Mouse (Mus musculus): ENCODE measurements around the gene Map1s.
"Not testable (repeated sequence)": the region's sequence is repeated elsewhere in the genome, so short reads cannot be mapped to it uniquely, and the experiment has no call there.

Map1s gene

DNA sequence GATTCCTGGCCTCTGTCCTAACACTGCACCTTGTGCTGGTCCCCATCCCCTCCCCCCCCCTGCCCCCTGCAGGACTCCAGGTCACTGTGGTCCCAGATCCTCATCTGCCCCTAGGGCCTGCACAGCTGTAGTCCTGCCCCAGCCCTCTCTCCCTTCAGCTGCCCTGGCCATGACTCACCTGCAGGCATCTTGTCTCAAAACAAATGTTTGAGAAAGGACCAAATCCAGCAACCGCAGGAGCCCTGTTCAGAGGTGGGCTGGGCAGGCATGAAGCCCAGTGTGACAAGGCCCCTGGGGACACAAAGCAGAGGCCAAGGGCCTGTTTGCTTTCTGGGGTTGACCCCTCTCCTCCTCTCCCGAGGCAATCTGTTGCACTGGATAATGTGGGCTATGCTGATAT lies 27.6 kb upstream of the Map1s start:
- DNase-seq (ENCODE audit: low read depth, low spot score), result peak; percentile 86

DNA sequence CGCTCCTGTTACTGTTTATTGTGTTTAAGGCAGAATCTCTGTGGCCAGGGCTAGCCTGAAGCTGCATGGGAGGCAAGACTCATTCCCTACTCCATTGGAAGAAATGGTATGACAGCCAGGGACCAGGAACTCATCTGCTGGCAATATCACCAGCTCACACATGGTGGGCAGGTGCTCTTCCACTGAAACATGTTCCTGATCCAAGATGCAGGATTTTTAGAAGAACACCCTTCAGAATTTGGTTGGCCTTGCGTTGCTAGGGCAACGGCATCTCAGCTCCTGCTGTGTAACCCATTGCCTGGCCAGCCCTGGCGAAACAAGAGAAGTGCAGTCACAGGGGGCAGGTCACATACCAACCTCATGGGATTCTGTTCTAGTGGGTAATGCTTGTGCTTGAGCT lies 26.2 kb upstream of the Map1s start:
- peak; percentile 78 for DNase-seq (ENCODE audit: low read depth, low spot score)

DNA sequence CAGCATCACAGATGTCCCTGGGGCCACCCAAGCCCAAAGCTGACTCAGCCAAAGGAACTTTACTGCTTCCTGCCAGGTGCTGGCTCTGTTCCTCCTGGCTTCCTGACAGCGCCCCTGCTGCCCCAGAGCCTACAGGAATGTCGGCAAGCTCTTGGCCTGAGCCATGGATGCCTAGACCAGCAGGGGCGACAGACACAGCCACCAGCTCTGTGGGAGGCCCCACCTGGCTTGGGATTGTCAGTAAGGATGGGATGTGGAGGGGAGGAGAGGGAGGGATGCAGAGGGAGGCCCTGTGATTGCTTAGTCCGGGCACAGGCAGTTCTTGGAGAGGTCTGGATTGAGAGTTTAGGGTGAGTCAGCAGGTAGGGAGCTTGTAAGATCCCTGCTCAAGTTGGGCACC lies 25.6 kb upstream of the Map1s start:
- DNase-seq (ENCODE audit: low read depth, low spot score), result peak; percentile 86

DNA sequence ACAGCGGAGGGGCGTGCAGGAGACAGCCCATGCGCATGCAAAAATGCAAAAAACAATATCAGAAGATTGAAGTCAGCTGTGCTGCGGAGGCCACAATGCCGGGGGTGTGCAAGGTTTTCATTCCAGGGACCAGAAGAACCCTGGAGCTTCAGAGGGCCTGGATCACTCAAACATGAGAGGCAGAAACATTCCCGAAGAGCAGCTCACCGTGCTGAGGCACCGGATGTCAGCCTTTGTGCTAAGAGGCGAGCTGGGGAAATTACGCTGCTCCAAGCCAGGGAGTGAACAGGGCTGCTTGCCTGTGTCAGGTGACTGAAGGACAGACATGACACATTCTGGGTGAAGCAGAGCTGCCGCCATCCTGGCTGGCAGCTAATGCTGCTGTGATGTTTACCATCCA lies 25.2 kb upstream of the Map1s start:
- DNase-seq (ENCODE audit: low read depth, low spot score), result peak; percentile 89

DNA sequence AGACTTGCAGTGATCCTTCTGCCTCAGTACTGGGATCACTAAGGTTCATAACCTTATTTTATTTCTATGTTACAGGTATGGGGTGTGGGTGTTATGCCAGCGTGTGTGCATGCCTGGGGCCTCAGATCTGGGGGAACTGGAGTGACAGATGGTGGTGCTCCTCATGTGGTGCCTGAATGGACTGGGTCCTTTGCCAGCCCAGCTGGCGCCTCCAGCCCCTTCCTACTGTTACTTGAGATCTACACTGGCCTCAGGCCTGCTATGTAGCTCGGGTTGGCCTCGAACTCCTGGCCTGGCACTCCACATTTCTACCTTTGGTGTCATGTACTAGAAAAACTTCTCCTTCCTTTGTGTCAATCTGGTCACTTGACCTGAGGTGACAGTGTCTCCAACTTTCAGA lies 21.5 kb upstream of the Map1s start:
- DNase-seq (ENCODE audit: low read depth, low spot score), result no peak

DNA sequence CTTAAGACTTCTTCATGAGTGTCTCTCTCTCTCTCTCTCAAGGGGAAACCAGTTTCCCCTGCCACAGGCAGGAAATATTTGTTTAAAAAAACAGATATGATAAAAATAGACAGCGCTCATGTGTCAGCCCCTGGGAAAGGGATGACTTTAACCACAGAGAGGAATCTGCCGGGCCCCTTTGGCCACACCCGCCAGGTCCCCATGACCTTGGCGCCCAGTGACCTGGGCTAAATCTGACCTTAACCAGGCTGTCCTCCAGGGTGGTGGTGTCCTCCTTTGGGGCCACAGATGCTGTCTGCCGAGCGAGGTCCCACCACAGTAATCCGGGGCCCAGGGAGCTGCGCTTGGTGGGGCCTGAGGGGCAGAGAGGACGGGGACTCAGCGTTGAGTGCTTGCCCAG lies 21.0 kb upstream of the Map1s start:
- no peak for DNase-seq (ENCODE audit: low read depth, low spot score)

DNA sequence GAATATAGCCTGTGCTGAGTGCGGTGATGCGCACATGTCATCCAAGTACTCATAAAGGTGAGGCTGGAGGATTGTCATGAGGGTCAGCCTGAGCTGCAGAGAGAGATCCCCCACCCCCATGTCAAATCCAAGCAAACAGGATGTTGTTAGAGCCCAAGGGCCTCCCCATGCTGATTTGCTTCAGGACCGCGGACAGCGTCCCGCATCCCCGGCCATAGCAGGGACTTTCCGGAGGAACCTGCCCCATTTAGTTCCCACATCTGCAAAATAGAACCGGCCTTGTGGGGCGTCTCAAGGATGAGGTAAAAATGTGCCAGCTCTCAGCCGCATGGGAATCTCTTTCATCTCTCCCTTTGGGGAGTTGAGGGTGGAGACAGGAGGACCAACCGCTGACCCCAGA lies 20.1 kb upstream of the Map1s start:
- peak; percentile 79 for DNase-seq (ENCODE audit: low read depth, low spot score)

DNA sequence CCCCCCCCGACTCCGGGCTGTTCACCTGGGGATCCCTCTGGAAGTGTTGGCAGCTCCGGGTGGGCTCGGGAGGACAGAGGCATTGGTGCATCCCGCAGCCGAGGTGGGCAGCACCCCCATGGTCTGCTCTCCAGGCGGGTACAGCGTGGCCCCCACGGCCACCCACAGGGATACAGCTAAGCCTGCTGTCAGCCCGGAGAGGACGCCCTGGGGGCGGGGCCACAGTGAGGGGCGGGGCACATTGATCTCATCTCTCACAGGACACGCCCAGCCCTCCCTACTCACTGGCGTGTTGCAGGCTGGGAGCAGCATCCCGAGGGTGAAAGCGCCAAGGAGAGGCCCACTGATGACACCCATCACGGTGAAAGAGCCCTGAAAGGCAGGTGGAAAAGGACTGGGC lies 18.1 kb upstream of the Map1s start:
- no peak for DNase-seq (ENCODE audit: low read depth, low spot score)

DNA sequence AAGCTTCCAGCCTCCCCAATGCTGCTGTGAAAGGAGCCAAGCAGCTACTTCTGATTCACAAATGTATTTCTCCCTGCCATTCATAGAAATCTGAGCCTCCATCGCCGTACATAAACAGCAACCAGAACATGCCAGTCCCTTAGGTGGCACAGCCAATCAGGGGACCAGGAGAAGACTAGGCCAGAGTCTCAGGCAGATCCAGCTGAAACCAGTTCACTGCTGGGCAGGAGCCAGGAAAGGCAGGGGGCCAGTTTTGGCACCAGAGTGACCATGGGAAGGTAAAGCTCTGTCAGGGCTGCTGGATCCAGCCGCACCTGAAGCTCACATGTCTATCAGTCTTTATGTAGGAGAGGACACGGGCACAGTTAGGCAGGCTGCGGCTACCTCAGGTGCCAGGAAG lies 15.1 kb upstream of the Map1s start:
- DNase-seq (ENCODE audit: low read depth, low spot score), result no peak

DNA sequence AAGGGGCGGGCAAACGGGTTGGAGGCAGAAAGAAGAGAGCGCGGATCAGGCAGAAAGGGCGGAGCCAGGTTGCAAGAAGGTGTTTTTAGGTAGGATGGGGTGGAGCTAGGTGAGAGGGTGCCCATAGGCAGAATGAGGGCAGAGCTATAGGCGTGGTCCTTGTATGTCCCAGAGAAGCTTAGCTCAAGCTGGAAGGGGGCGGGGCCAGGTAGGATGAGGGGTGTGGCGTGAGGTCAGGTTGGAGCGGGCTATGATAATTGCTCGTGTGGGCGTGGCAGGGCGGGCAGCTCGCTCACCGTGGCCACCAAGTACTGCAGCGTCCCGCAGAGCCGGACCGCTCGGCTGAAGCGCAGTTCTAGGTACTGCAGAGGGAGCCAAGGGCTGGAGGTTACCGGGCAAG lies 14.4 kb upstream of the Map1s start:
- DNase-seq (ENCODE audit: low read depth, low spot score), result no peak

DNA sequence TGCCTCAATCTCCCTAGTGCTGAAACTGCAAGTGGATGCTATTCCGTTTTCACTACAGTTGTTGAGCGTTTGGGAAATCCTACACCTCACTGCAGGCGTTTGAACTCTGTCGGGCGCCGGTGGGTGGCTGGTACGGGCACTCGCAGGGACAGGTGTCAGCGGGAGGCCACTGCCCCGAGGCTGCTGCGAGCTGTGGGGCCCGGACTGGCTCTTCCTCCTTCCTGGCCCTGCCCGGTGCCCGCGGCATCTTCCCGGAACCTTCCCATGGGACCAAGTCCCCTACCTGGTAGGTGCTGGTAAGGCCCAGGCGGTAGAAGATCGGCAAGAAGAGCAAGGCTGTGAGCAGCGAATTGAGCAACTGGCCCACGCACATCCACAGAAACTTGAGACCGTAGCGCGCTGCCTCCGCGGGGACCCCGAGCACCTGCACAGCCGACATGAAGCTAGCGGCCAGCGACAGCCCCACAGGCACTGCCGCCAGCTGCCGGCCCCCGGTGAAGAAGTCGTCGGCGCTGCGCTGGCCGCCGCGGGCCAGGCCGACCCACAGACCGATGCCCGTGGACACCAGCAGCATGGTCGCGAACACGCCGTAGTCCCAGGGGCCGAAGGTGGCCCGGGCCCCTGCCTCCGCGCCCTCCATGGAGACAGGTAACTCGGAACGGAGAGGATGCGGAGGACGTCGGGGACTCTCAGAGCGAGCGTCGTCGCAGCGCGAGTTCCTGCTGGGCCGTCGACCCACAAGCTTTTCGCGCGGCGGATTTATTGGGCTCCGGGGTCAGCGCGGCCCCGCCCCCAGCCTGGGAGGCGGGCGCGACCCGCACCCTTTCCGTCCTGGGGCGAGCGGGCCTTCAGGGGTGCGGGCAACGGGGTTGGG lies 13.5 kb upstream of the Map1s start, which contains the start of gene Slc5a5:
TSS of gene Slc5a5 (minus strand) at position 736 of the 874 bp plus-strand sequence.
- no peak for DNase-seq (ENCODE audit: low read depth, low spot score)

DNA sequence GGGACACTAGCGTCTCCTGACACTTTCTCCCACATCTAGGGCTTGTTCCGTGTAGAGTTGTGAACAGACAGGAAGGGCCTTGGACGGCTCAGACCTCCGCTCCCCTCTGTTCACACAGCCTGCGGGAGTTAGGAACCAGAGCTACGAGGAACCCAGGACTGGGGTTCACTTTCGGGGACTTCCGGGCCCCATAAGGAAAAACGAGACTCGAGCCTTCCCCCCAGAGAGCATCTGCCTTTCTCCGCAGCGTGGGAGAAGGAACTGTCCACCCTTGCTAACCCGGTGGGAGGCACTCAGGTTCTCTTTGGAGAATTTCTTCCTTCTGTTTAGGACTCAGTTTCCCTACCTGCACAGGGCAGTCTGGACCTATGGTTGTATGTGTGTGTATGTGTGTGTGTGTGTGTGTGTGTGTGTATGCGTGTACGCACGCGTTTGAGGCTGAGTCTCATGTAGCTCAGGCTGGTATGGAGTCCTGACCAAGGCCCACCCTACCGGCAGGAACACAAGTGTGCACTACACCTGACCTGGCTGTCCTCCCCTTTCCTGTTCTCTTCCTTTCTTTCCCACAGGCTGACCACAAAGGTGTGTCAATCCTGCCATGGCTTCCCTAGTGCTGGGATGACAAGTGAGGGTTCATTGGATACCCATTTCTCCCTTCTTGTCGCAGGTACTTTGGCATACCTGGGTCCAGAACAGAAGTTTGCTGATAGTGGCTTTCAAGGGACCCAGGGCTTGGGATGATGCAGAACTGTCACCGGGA lies 12.7 kb upstream of the Map1s start:
- no peak for DNase-seq (ENCODE audit: low read depth, low spot score)

DNA sequence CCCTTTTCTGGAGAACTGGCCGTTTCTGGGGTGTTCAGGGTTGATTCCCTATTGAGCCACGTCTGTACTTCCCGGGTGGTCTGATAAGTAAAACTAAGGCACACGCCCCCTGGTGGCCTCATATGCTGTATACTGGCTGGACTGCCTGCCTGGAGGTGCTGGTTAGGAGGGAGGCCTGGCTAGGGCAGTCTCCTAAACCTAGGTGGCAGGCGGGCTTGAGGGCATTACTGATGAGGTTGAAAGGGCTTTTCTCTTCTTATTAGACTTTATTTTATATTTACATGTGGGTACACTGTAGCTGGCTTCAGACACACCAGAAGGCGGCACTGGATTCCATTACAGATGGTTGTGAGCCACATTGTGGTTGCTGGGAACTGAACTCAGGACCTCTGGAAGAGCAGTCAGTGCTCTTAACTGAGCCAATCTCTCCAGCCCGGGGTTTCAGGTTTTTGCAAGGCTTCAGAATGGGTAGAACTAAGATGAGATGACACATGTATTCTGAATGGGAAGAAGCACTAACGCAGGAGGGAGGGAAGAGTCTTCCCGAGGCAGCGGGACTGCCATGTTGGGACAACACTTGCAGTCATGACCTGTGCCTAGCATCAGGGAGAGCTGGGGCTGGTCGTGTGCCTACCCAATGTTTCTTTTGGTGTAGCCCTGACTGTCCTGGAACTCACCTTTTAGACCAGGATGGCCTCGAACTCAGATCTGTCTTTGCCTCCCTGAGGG lies 11.9 kb upstream of the Map1s start:
- DNase-seq (ENCODE audit: low read depth, low spot score), result peak; percentile 94

DNA sequence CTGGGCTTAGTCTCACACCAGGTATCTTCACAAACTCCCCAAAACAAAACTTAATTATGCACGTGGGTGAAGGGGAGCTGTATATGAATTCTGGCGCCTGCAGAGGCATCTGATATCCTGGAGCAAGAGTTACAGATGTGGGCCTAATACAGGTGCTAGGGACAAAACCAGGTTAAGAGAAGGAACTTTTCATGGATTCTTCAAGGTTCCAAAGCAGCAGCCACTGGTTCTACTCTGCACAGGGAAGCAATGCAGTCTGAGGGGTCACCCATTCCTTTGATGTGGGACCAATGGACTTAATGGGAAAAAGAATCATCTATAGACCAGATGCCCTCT lies 11.4 kb upstream of the Map1s start:
- DNase-seq (ENCODE audit: low read depth, low spot score), result peak; percentile 20

DNA sequence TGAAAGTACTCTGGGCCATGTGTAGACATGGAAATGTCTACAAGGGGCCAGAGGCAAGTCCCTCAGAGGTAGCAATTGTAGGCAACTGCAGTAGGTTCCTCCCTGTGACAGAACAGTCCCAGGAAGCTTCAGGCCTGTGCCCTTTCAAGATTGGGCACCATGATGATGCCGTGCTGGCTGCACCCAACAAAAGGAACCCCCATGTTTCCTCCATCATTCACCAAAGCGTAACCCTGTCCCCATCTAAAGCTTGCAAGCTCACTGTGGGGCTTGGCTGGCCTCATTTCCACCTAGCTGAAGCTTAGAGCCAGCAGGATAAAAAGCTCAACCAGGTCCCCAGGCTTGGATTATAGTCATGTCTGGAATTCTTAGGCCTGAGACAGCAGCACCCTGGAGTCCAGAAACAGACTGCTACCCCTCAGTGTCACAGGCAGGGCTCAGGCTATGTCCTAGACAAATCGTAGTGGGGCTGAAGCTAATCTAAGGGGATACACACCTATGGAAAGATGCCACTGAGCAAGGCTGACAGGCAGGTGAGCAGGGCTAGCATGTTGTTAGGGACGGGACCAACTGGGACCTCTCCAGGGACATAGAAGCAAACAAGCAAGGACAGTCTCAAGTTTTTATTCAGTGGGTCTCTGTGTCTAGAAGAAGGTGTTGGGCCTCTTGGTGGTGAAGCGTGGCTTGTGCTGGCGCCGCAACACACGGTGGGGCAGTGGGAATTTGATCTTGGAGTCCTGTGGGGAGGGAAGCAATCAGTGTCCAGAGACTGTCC lies 10.8 kb upstream of the Map1s start:
- DNase-seq (ENCODE audit: low read depth, low spot score), result no peak

DNA sequence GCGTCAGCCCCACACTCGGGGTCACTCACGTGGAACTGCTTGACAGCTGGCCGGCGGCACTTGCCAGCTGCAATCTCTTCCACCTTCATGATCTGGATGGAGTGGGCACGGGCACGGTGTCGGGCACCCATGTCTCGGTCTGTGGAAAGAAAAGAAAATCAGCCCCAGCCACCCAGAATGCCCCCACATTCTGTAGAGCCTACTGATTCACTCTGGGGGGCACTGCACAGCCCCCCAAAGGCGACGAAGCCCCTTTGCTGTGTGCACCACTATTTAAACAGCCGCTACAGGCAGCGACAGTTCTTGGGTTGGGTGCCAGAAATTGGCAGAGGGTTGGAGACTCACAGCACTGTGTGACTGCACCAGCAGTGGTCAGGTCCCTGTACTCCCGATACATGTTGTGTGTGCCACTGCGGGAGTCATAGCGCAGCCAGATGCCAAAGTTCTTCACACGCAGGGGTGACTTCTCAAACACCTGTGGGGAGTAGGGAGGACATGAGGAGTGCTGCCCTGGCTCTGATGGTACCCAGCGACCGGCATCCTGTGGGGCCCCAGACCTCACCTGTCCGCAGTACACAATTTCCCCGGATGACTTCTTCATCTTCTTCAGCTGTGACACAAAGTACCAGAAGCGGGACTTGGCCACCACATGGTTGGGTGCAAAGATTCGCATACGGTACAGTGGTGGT lies 10.0 kb upstream of the Map1s start:
- not testable (repeated sequence) for DNase-seq (ENCODE audit: low read depth, low spot score)

DNA sequence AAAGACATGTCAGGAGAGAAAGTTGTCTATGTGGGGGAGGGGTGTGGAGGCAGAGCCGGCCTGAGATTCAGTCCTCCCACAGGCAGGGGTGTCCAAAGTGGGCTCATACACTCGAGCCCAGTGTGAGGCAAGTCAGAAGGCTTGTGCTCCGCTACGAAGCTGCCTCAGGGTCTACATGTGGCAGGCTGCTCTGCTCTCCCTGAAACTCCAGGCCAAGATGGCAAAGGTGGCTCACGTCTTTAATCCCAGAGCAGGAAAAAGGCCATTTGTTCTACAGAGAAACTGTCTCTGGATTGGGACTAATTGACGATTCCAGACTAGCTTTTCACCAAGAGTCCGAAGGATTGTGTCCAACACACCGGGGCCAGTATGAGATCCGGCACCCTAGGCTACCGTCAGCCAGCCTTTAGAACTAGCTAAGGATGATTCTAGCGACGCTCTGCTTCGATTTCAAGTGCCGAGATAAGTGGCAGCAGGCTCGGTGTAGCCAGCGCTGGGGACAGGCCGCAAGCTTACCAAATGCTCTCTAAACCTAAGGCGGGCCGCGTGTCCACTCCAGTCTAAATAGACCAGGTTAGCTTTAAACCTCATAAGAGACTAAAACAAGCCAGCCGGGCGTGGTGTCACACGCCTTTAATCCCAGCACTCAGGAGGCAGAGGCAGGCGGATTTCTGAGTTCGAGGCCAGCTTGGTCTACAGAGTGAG lies 9.3 kb upstream of the Map1s start:
- DNase-seq (ENCODE audit: low read depth, low spot score), result peak; percentile 50

DNA sequence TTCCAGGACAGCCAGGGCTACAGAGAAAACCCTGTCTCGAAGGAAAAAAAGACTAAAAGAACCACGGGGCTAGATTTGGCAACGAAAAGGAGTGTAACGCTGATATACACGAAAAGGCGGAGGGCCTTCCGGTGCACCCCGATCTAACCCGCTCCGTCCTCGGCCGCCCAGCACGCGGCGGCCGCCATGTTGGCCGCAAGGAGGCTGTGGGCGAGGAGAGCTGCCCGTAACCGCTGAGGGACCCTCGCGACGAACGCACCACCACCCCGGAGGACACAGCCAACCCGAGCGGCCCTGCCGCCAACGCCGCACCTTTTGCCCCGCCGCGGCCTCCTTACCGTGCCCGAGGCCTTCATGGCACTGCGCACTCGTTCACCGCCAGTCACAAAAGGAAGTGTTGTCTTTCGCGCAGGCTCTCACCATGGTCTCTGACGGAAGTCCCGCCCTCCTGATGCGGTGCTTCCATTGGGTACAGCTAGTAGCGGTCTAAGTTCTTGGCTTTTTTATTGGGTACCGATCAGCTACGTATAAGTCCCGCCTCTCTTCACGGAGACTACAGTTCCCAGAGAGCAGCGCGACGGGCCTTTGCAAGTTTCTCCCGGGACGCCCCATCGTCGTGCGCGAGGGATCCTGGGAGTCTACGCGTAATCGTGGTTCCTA lies 8.6 kb upstream of the Map1s start, which contains the start of gene Rpl18a:
TSS of gene Rpl18a (minus strand) at position 392 of the 660 bp plus-strand sequence.
- DNase-seq (ENCODE audit: low read depth, low spot score), result peak; percentile 100

DNA sequence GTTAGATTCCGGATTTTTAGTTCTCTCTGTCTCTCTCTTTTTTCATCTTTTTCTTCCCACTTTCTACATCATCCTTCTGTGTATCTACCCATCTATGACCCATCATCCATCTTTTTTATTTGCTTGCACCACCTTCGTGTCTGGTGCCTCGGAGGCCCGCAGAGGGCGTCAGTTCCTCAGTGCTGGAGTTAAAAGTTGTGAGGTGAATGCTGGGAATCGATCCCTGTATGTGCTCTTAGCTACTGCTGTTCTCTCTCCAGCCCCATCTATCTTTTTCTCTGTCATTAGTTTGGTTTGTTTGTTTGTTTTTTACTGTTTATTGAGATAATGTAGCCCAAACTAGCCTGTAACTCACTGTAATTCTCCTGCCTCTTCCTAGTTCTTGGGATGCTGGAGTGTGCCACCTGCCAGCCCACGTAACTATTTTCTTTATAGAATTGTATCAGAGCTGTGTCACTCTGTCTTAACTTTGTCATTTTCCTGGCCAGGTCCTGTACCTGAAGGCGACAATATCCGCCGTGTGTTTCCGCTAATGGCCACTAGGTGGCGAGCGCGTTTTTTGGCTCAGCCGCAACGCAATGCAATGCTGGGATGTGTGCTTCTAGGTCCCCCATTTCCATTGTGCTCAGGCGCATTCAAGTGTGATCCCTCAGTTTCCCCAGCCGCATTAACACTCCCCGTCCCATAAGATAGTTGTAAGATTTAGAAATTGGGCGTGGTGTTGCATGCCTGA lies 7.9 kb upstream of the Map1s start:
- peak; percentile 90 for DNase-seq (ENCODE audit: low read depth, low spot score)
